Mouse (Mus musculus) forebrain, embryonic 11.5 days (tissue): ENCODE data around the gene Ppp1r36. TPM values are rescaled to one million over a fixed set of nuclear protein-coding genes. Genes with fewer than 3 reads are reported as not detected.
"Not testable (repeated sequence)": the region's sequence is repeated elsewhere in the genome, so short reads cannot be mapped to it uniquely, and the experiment has no call there.

Experiments
- ATAC-seq: fragments of 200-750 bp; cut with Nextera tagmentation; replicated peaks from 2 replicates; pipeline ENCODE4 v1.8.0; 2017; ENCODE audit warnings: moderate TSS enrichment; ENCODE audit not compliant: low FRiP score
- DNase-seq: peaks from one replicate; pipeline ENCODE4 v3.0.0-alpha.2; 2017; ENCODE audit warnings: low spot score
- H3K27ac ChIP-seq: fragments of 300-500 bp; sonication (generic); 2 replicates; pipeline ENCODE4 v1.5.1; 2014; ENCODE audit warnings: low read depth, low read length
- H3K27me3 ChIP-seq: fragments of 300-500 bp; sonication (generic); 2 replicates; pipeline ENCODE4 v1.6.1; 2014; ENCODE audit warnings: mild to moderate bottlenecking, low read length, mixed read lengths; ENCODE audit not compliant: control insufficient read depth, insufficient read depth
- H3K36me3 ChIP-seq: fragments of 300-500 bp; sonication (generic); 2 replicates; pipeline ENCODE4 v1.6.1; 2014; ENCODE audit warnings: mild to moderate bottlenecking, low read length, moderate library complexity, mixed read lengths; ENCODE audit not compliant: control insufficient read depth, insufficient read depth
- H3K4me1 ChIP-seq: fragments of 300-500 bp; sonication (generic); replicated peaks from 2 replicates; pipeline ENCODE4 v1.6.1; 2014; ENCODE audit warnings: low read length, mixed read lengths; ENCODE audit not compliant: control insufficient read depth, insufficient read depth
- H3K4me2 ChIP-seq: fragments of 300-500 bp; sonication (generic); 2 replicates; pipeline ENCODE4 v1.6.1; 2014; ENCODE audit warnings: low read depth, mild to moderate bottlenecking, low read length, moderate library complexity, mixed read lengths; ENCODE audit not compliant: severe bottlenecking
- H3K4me3 ChIP-seq: fragments of 300-500 bp; sonication (generic); 2 replicates; pipeline ENCODE4 v1.5.1; 2014; ENCODE audit warnings: low read depth, low read length
- H3K9ac ChIP-seq: fragments of 300-500 bp; sonication (generic); 2 replicates; pipeline ENCODE4 v1.6.1; 2014; ENCODE audit warnings: low read length
- H3K9me3 ChIP-seq: fragments of 300-500 bp; sonication (generic); 2 replicates; pipeline ENCODE4 v1.6.1; 2016; ENCODE audit warnings: low read length, mixed read lengths; ENCODE audit not compliant: control insufficient read depth
- WGBS: fragments of 180-500 bp; shearing (Covaris S2); extraction: QIAGEN DNeasy Blood & Tissue Kit; methylation state at CpG from one replicate; pipeline ENCODE4 v1.1.7; 2014; 5-methylcytosine and 5-hydroxymethylcytosine counted together
- polyA plus RNA-seq: library from polyadenylated mRNA; unstranded; fragments of >200 nt; fragmentation: Nextera tagmentation; extraction: Ambion mirVana; gene quantifications from 2 replicates; pipeline ENCODE4 v1.2.1, GENCODE M21; 2014

The Ppp1r36 gene
- polyA plus RNA-seq, 1 experiment from 2014 or later: 0.56 TPM

GRCm38 (mm10) chr12:76446201-76446600, 28.9 kb downstream of the Ppp1r36 start:
- no peaks in the 10 kb centered on the region for H3K36me3 ChIP-seq
- H3K4me1 ChIP-seq: no peaks in the 10 kb centered on the region
- H3K4me2 ChIP-seq: no peak overlapping the region
- WGBS: 88% methylated on average over 11 of the region's 11 CpGs
- DNase-seq (no peak), ATAC-seq (no peak)
- H3K4me3 ChIP-seq: no peak overlapping the region
- H3K27me3 ChIP-seq: no peaks in the 10 kb centered on the region
- H3K27ac ChIP-seq: no peak overlapping the region
- H3K9me3 ChIP-seq: no peaks in the 10 kb centered on the region
- no peak overlapping the region for H3K9ac ChIP-seq

DNA sequence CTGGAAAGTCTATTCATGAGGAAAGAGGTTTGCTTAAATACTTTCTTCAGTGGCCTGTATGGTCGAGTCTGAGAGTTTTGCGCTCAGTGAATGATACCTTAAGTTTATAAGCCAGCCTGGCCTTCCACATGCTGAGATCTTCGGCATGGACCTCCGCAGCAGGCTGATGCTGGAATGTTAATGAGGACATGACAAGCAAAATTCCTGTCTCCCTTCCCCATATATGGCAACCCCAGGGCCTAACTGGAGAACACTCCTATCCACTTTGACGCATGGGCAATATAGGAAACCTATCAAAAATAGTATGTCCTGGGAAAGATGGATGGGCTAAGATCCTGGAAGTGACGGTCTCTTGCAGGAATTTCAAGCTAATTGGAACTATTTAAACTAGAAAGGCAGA, 30.8 kb downstream of the Ppp1r36 start:
- no peak for DNase-seq
- Histone ChIP-seq H3K36me3 (no peaks in the 10 kb centered on the region), H3K27ac (no peak overlapping the region), H3K4me1 (no peaks in the 10 kb centered on the region), H3K4me3 (no peak overlapping the region), H3K9me3 (no peaks in the 10 kb centered on the region), H3K27me3 (no peaks in the 10 kb centered on the region), H3K4me2 (no peak overlapping the region), H3K9ac (no peak overlapping the region)
- 81% methylated on average over 6 of the region's 6 CpGs for WGBS
- ATAC-seq: no peak

DNA sequence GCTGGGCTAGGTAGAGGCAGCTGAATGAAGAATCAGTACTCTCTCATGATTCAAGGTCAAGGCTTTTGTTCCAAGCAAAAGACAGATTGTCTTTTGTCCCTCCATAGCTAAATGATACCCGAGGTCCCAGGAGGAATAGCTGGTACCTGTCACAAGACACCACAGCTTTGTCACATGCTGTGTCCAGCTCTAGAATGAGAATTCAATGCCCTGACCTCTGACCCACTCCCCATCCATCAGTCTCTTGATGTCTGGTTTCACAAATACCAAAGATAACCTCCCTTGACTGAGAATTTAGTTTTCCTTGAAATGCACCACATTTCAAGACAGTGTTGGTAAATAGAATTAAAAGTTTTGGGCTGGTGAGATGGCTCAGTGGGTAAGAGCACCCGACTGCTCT, 34.9 kb downstream of the Ppp1r36 start:
- H3K4me3 ChIP-seq: no peak overlapping the region
- no peaks in the 10 kb centered on the region for H3K9me3 ChIP-seq
- H3K4me1 ChIP-seq: no peaks in the 10 kb centered on the region
- no peak overlapping the region for H3K4me2 ChIP-seq
- no peak overlapping the region for H3K9ac ChIP-seq
- H3K27ac ChIP-seq: no peak overlapping the region
- H3K27me3 ChIP-seq: no peaks in the 10 kb centered on the region
- WGBS: 69% methylated on average over 2 of the region's 2 CpGs
- ATAC-seq (no peak), DNase-seq (no peak)
- no peaks in the 10 kb centered on the region for H3K36me3 ChIP-seq

GRCm38 (mm10) chr12:76458445-76458844, 41.1 kb downstream of the Ppp1r36 start:
- not testable (repeated sequence) for H3K9ac ChIP-seq, H3K4me1 ChIP-seq, DNase-seq, H3K4me2 ChIP-seq, ATAC-seq, H3K4me3 ChIP-seq, H3K9me3 ChIP-seq, H3K36me3 ChIP-seq, H3K27ac ChIP-seq, H3K27me3 ChIP-seq
- WGBS: 89% methylated on average over 4 of the region's 4 CpGs

DNA sequence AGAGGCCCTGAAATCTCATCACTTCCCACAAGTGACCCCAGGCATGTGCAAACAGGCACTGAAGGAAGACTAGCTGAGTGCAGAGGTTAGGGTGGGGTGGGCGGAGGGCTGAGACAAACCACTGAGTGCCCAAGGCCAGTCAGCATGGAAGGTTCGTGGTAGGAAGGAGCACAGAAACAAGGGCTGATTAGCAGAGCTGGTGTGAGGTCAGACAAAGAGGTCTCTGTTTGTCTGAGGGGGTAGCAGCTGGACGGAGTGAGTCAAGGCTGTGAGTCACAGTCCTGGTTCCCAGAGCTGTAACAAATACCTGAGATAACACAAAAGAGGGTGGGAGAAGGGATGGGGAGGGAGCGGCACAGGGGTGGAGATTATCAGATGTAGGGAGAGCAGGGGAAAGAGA, 41.7 kb downstream of the Ppp1r36 start:
- DNase-seq (no peak), ATAC-seq (no peak)
- Histone ChIP-seq H3K4me3 (no peak overlapping the region), H3K9ac (no peak overlapping the region), H3K9me3 (no peaks in the 10 kb centered on the region), H3K4me2 (no peak overlapping the region), H3K27ac (no peak overlapping the region), H3K4me1 (no peaks in the 10 kb centered on the region), H3K36me3 (no peaks in the 10 kb centered on the region), H3K27me3 (no peaks in the 10 kb centered on the region)
- WGBS: 49% methylated on average over 4 of the region's 4 CpGs

DNA sequence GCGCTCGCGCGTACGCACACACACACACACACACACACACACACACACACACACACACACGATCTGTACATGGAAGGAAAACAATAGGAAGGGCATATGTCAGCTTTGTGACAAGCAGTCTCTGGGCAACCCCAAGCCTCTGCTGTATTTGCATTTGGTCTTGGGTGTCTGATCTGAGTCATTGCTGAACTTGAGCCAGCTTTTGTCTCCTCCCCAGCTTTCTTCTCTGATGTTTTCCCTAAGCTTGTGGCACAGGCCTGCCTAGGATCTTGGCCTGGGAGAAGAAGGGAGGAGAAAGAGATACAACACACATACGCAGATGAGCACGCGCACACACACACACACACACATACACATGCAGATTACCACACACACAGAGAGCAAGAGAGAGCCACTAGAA, 46.1 kb downstream of the Ppp1r36 start:
- Histone ChIP-seq H3K27ac (no peak overlapping the region), H3K4me3 (no peak overlapping the region), H3K4me1 (no peaks in the 10 kb centered on the region), H3K9me3 (no peaks in the 10 kb centered on the region), H3K4me2 (no peak overlapping the region), H3K27me3 (no peaks in the 10 kb centered on the region), H3K36me3 (no peaks in the 10 kb centered on the region), H3K9ac (no peak overlapping the region)
- ATAC-seq (no peak), DNase-seq (no peak)
- WGBS: 92% methylated on average over 9 of the region's 9 CpGs

DNA sequence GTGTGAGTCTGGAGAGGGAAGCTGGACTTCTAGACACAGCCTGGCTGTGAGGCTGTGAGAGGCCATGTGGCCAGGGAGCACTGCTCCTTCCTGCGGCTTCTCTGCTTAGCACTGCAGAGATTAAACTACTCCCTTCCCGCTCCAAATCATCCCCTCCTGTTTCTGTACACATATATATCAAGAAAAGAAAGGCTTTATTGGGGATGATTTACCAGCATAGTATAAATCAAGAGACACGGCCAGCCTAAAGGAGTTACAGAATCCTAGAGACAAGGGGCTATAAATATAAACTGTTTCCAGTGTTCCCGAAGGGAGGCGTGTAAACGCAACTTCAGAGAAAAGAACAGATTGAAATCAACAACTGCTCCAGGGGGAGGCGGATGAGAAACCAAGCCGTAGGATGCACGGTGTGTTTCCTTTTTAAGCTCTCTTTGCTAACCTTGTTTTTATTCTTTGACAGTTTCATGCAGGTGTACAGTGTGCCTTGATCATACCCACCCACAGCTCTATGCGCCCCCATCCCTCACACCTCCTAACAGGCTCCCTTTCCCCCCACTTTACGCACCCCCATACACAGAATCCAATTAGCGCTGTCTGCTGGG, 47.4 kb downstream of the Ppp1r36 start:
- no peaks in the 10 kb centered on the region for H3K9me3 ChIP-seq
- ATAC-seq (no peak), DNase-seq (no peak)
- H3K9ac ChIP-seq: no peak overlapping the region
- no peaks in the 10 kb centered on the region for H3K4me1 ChIP-seq
- H3K36me3 ChIP-seq: no peaks in the 10 kb centered on the region
- WGBS: 81% methylated on average over 12 of the region's 12 CpGs
- no peaks in the 10 kb centered on the region for H3K27me3 ChIP-seq
- H3K4me3 ChIP-seq: no peak overlapping the region
- no peak overlapping the region for H3K27ac ChIP-seq
- H3K4me2 ChIP-seq: no peak overlapping the region

- no peak for DNase-seq
Measured at GRCm38 (mm10) chr12:76466651-76467050, 49.3 kb downstream of the Ppp1r36 start.

GRCm38 (mm10) chr12:76467256-76467655, 49.9 kb downstream of the Ppp1r36 start:
- DNase-seq (no peak), ATAC-seq (no peak)
- H3K9me3 ChIP-seq: no peaks in the 10 kb centered on the region
- H3K27ac ChIP-seq: no peak overlapping the region
- no peak overlapping the region for H3K9ac ChIP-seq
- no peaks in the 10 kb centered on the region for H3K27me3 ChIP-seq
- H3K36me3 ChIP-seq: no peaks in the 10 kb centered on the region
- 73% methylated on average over 7 of the region's 7 CpGs for WGBS
- H3K4me1 ChIP-seq: no peaks in the 10 kb centered on the region
- no peak overlapping the region for H3K4me3 ChIP-seq
- H3K4me2 ChIP-seq: no peak overlapping the region

More at GRCm38 (mm10) chr12:76466651-76467050, 49.3 kb downstream of the Ppp1r36 start:
- no peak overlapping the region for H3K9ac ChIP-seq
- no peaks in the 10 kb centered on the region for H3K27me3 ChIP-seq
- WGBS: 84% methylated on average over 7 of the region's 7 CpGs
- H3K27ac ChIP-seq: no peak overlapping the region
- no peak for ATAC-seq
- H3K4me1 ChIP-seq: no peaks in the 10 kb centered on the region
- H3K9me3 ChIP-seq: no peaks in the 10 kb centered on the region
- no peaks in the 10 kb centered on the region for H3K36me3 ChIP-seq
- H3K4me2 ChIP-seq: no peak overlapping the region
- H3K4me3 ChIP-seq: no peak overlapping the region
